Comparison of ENCODE assay signal across 8 mouse cellular contexts in the genomic region with DNA sequence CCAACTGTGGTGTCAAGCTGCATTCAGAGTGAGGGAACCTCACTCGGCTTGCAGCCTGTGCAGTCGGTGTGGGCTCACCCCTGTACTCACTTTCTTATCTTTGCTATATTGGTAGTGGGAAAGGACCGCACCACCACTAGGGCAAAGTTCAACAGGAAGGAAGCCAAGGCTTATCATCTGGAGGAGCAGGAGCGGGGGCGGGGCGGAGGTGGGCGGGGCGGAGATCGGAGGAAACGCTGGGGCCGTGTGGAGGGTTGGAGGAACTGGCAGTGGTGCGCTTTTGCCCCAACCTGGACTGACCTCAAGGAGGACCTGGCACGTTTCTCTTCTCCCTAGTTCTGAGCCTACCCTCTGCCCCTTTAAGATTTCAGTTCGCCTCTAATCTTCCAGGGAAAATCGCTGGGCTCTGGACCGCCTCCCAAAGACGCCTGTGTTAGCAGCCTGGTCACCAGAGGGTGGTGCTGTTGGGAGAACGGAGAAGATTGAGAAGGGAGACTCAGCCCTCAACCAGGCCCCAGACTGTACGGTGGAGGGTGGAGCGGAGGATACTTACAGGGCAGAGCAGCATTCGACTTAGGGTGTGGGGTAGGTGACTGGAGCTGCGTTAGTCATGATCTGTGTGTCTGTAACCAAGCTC. TPM values are rescaled to one million over a fixed set of nuclear protein-coding genes. Genes with fewer than 3 reads are reported as not detected.
DNase-seq lines count a peak whose midpoint lies in the region; ATAC-seq lines count a peak whose summit lies in the region.

No protein-coding gene starts in this region.

- peak; percentile 92 for ATAC-seq in inflammation-experienced regulatory T-cells, adult 6 months
- peak; percentile 88 for ATAC-seq in limb, embryonic 12.5 days (ENCODE audit: insufficient number of reproducible peaks, insufficient read depth, low FRiP score, low TSS enrichment, low read depth)
- ATAC-seq in midbrain, embryonic 13.5 days, result peak; percentile 94

- no peaks in the 10 kb centered on the region for H3K9me3 ChIP-seq in limb, embryonic 12.5 days
- H3K9me3 ChIP-seq in midbrain, embryonic 13.5 days, result no peaks in the 10 kb centered on the region

- peak overlapping the region; percentile 38 for H3K4me3 ChIP-seq in limb, embryonic 12.5 days (replicated peaks)
- peak overlapping the region; percentile 44 for H3K4me3 ChIP-seq in midbrain, embryonic 13.5 days (replicated peaks)

- peaks cover 5% of the 10 kb centered on the region for H3K4me1 ChIP-seq in limb, embryonic 12.5 days (replicated peaks)
- no peaks in the 10 kb centered on the region; the same call in 1 of the 2 replicates for H3K4me1 ChIP-seq in midbrain, embryonic 13.5 days (replicated peaks)

- peak overlapping the region; percentile 56 for H3K4me2 ChIP-seq in limb, embryonic 12.5 days
- peak overlapping the region; percentile 58 for H3K4me2 ChIP-seq in midbrain, embryonic 13.5 days (replicated peaks)

- H3K27me3 ChIP-seq in limb, embryonic 12.5 days, result no peaks in the 10 kb centered on the region
- H3K27me3 ChIP-seq in midbrain, embryonic 13.5 days, result no peaks in the 10 kb centered on the region; the same call in 1 of the 2 replicates

- DNase-seq in urinary bladder, adult 18-20 months (ENCODE audit: low spot score in 2 of 2), result peak; percentile 70 to 73
- no peak for DNase-seq in urinary bladder, postnatal 10 days (ENCODE audit: low spot score)
- peak; percentile 85 for DNase-seq in embryo, embryonic 10 days (ENCODE audit: low spot score)
- peak; percentile 51 for DNase-seq in gastrocnemius, postnatal 25 days
- peak; percentile 77 for DNase-seq in spleen, adult 12 weeks (ENCODE audit: low spot score)

- WGBS in limb, embryonic 12.5 days, result 4% methylated on average over 22 of the region's 22 CpGs
- 3% methylated on average over 22 of the region's 22 CpGs for WGBS in midbrain, embryonic 13.5 days

- H3K27ac ChIP-seq in limb, embryonic 12.5 days, result 0 out of 2 replicates have a peak overlapping the region, but pooled peaks have one; percentile 47
- H3K27ac ChIP-seq in midbrain, embryonic 13.5 days, result no peak overlapping the region

- H3K9ac ChIP-seq in limb, embryonic 12.5 days (replicated peaks), result peak overlapping the region; percentile 51
- peak overlapping the region; percentile 64 for H3K9ac ChIP-seq in midbrain, embryonic 13.5 days (replicated peaks)

- H3K36me3 ChIP-seq in limb, embryonic 12.5 days, result no peaks in the 10 kb centered on the region
- no peaks in the 10 kb centered on the region for H3K36me3 ChIP-seq in midbrain, embryonic 13.5 days

RNA-seq across cellular contexts. Expression of gene Sod1, which starts 23.1 kb away (rescaled TPM):
- total RNA-seq in gastrocnemius, postnatal 25 days (2021), result 100 to 1,000 TPM; 250 to 305 TPM
- 1,000 to 10,000 TPM; 1,261 to 1,407 (median 1,324) TPM for polyA plus RNA-seq in inflammation-experienced regulatory T-cells, adult 6 months (2017; shearing (Covaris generic))
- polyA plus RNA-seq in limb, embryonic 12.5 days (2016; fragmentation: Nextera tagmentation; extraction: Ambion mirVana), result 1,101 and 1,134 TPM in 2 replicates
- 826 and 844 TPM in 2 replicates for polyA plus RNA-seq in midbrain, embryonic 13.5 days (2015; fragmentation: Nextera tagmentation; extraction: Ambion mirVana)

RNA-seq across cellular contexts. Expression of gene Tiam1, which starts 53.9 kb away (rescaled TPM):
- 1 to 10 TPM; 4.4 to 5.3 TPM for total RNA-seq in gastrocnemius, postnatal 25 days (2021)
- 10 to 100 TPM; 31.4 to 71.7 (median 56.0) TPM for polyA plus RNA-seq in inflammation-experienced regulatory T-cells, adult 6 months (2017; shearing (Covaris generic))
- polyA plus RNA-seq in limb, embryonic 12.5 days (2016; fragmentation: Nextera tagmentation; extraction: Ambion mirVana), result 49.5 and 59.7 TPM in 2 replicates
- 26.5 and 30.4 TPM in 2 replicates for polyA plus RNA-seq in midbrain, embryonic 13.5 days (2015; fragmentation: Nextera tagmentation; extraction: Ambion mirVana)
